9 mouse cellular contexts compared by ENCODE assay signal in genomic region chr7:46839446-46839845, GRCm38 (mm10). TPM values are rescaled to one million over a fixed set of nuclear protein-coding genes. Genes with fewer than 3 reads are reported as not detected.
A peak's percentile ranks its signal among the peaks of the same experiment; 100 is the strongest.
DNase-seq lines count a peak whose midpoint lies in the region; ATAC-seq lines count a peak whose summit lies in the region.
"Had no signal": no experiment of that assay in that cellular context is flagged by ENCODE, and none has a peak within 500 bp of the region (broad histone marks: within the 10 kb centered on the region; RNA-seq: fewer than 3 reads in every experiment).

No protein-coding gene starts in this region.

- DNase-seq in fat pad, adult 2 months (ENCODE audit: extremely low read depth, low read depth, low spot score): peak; percentile 68
- DNase-seq in kidney, adult 9 months: peak; percentile 89
- peak; percentile 73 for DNase-seq in lung, postnatal 25 days (ENCODE audit: low spot score)
- DNase-seq in embryo, embryonic 10.5 days (ENCODE audit: low spot score): no peak
- no peak for DNase-seq in gastrocnemius, postnatal 10 days

- no peaks in the 10 kb centered on the region for H3K9me3 ChIP-seq in hindbrain, embryonic 15.5 days
- no peaks in the 10 kb centered on the region for H3K9me3 ChIP-seq in hindbrain, embryonic 13.5 days

- H3K4me3 ChIP-seq in hindbrain, embryonic 15.5 days: no peak overlapping the region
- no peak overlapping the region for H3K4me3 ChIP-seq in hindbrain, embryonic 13.5 days

- peak overlapping the region; percentile 33; the same call in 1 of the 2 replicates for H3K4me2 ChIP-seq in hindbrain, embryonic 15.5 days
- H3K4me2 ChIP-seq in hindbrain, embryonic 13.5 days: no peak overlapping the region

- H3K27ac ChIP-seq in hindbrain, embryonic 15.5 days (replicated peaks): peak overlapping the region; percentile 74
- H3K27ac ChIP-seq in hindbrain, embryonic 13.5 days: no peak overlapping the region

- ATAC-seq in hindbrain, embryonic 15.5 days (ENCODE audit: low FRiP score, low read depth): no peak
- ATAC-seq in hindbrain, embryonic 13.5 days (ENCODE audit: low FRiP score): no peak
- ATAC-seq in frontal cortex, adult (ENCODE audit: low TSS enrichment): no peak

- 45% methylated on average over 7 of the region's 7 CpGs for WGBS in hindbrain, embryonic 15.5 days
- WGBS in hindbrain, embryonic 13.5 days: 38% methylated on average over 7 of the region's 7 CpGs

- no peaks in the 10 kb centered on the region for H3K36me3 ChIP-seq in hindbrain, embryonic 15.5 days
- no peaks in the 10 kb centered on the region for H3K36me3 ChIP-seq in hindbrain, embryonic 13.5 days

- H3K9ac ChIP-seq in hindbrain, embryonic 15.5 days: no peak overlapping the region
- no peak overlapping the region for H3K9ac ChIP-seq in hindbrain, embryonic 13.5 days

- H3K27me3 ChIP-seq in hindbrain, embryonic 15.5 days: no peaks in the 10 kb centered on the region
- peaks cover 27% of the 10 kb centered on the region for H3K27me3 ChIP-seq in hindbrain, embryonic 13.5 days

- H3K4me1 ChIP-seq in hindbrain, embryonic 15.5 days (replicated peaks): peaks cover 26% of the 10 kb centered on the region
- H3K4me1 ChIP-seq in hindbrain, embryonic 13.5 days (replicated peaks): peaks cover 29% of the 10 kb centered on the region

RNA-seq across cellular contexts. Expression of gene Ldha, which starts 1.8 kb away (rescaled TPM):
- polyA plus RNA-seq in hindbrain, embryonic 15.5 days (2015; fragmentation: Nextera tagmentation; extraction: Ambion mirVana): 696 and 729 TPM in 2 replicates
- polyA plus RNA-seq in hindbrain, embryonic 13.5 days (2015; fragmentation: Nextera tagmentation; extraction: Ambion mirVana): 521 and 535 TPM in 2 replicates
- total RNA-seq in gastrocnemius, postnatal 10 days (2021): 1,000 to 10,000 TPM; 1,967 to 2,342 TPM

RNA-seq across cellular contexts. Expression of gene Ldhc, which starts 21.6 kb away (rescaled TPM):
- polyA plus RNA-seq in hindbrain, embryonic 15.5 days (2015; fragmentation: Nextera tagmentation; extraction: Ambion mirVana): 0.30 and 0.34 TPM in 2 replicates
- polyA plus RNA-seq in hindbrain, embryonic 13.5 days (2015; fragmentation: Nextera tagmentation; extraction: Ambion mirVana): 0.26 and 0.35 TPM in 2 replicates
- not detected for total RNA-seq in gastrocnemius, postnatal 10 days (2021)
- total RNA-seq: left cerebral cortex, postnatal 25 days had no signal

RNA-seq across cellular contexts. Expression of gene Gtf2h1, which starts 43.5 kb away (rescaled TPM):
- 39.5 and 41.2 TPM in 2 replicates for polyA plus RNA-seq in hindbrain, embryonic 15.5 days (2015; fragmentation: Nextera tagmentation; extraction: Ambion mirVana)
- 43.7 and 44.2 TPM in 2 replicates for polyA plus RNA-seq in hindbrain, embryonic 13.5 days (2015; fragmentation: Nextera tagmentation; extraction: Ambion mirVana)
- 10 to 100 TPM; 18.3 to 23.4 TPM for total RNA-seq in gastrocnemius, postnatal 10 days (2021)

RNA-seq across cellular contexts. Expression of gene Hps5, which starts 43.6 kb away (rescaled TPM):
- polyA plus RNA-seq in hindbrain, embryonic 15.5 days (2015; fragmentation: Nextera tagmentation; extraction: Ambion mirVana): 13.2 and 14.4 TPM in 2 replicates
- 15.6 and 16.3 TPM in 2 replicates for polyA plus RNA-seq in hindbrain, embryonic 13.5 days (2015; fragmentation: Nextera tagmentation; extraction: Ambion mirVana)
- 10 to 100 TPM; 12.1 to 16.0 TPM for total RNA-seq in gastrocnemius, postnatal 10 days (2021)

Comparison
In these comparisons a context has a peak if more than half of its experiments do, and no peak if none do; other contexts are left out.
1. DNase-seq: peak in fat pad, adult 2 months (single experiment), kidney, adult 9 months (single experiment) and lung, postnatal 25 days (single experiment); none in embryo, embryonic 10.5 days (single experiment) and gastrocnemius, postnatal 10 days (single experiment).